Mouse (Mus musculus) ovary, adult 18-20 months (tissue): Measurements from ENCODE around the gene Camk1g.

Experiments used
- DNase-seq: peaks from one replicate; pipeline ENCODE4 v3.0.0; 2022; ENCODE audit warnings: low spot score, mixed read lengths

The Camk1g gene

GRCm38 (mm10) chr1:193370096-193370495 lies at the start of gene Camk1g:
Camk1g (minus strand) TSS chr1:193370298.
- no peak for DNase-seq

DNA sequence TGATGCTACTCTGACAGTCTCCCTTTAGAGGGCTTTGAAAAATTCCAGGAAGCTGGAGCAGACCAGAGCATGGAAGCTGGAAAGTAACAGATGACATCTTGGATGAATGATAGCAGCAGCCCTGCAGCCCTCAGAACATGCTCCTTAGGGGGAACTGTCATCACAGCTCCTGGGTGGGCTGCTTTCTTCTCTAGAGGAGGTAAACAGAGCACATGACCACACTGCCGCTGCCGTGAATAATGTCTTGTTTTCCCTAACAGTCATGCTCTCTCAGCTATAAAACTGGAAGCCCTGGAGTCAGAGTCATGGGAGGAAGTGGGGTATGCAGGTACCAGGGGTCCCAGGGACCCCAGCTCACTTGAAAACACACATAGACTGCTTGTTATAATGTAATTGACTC lies 49.1 kb upstream of the Camk1g start:
- no peak for DNase-seq

GRCm38 (mm10) chr1:193418656-193419055 lies 48.6 kb upstream of the Camk1g start:
- no peak for DNase-seq

DNA sequence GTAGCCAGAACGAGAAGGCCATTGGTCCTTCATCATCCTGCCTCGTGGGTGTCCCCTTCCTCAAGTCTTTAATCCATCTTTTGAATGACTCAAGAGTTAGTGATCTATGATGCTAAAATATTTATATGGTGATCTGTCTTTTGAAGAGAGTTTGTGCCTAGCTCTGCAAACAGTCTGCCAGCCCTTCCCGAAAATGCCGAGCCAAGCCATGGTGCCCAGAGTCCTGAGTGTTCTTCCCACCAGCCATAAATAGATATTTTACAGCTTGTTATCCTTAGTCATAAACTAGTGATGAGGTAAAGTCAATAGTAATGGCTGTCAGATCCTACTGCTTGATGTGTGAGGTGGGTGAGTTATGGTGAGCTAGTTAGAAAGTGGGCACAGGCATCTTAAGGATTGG lies 44.0 kb upstream of the Camk1g start:
- DNase-seq: no peak

- DNase-seq: no peak
These were observed 43.4 kb upstream of the Camk1g start for GRCm38 (mm10) chr1:193413368-193414000.

DNA sequence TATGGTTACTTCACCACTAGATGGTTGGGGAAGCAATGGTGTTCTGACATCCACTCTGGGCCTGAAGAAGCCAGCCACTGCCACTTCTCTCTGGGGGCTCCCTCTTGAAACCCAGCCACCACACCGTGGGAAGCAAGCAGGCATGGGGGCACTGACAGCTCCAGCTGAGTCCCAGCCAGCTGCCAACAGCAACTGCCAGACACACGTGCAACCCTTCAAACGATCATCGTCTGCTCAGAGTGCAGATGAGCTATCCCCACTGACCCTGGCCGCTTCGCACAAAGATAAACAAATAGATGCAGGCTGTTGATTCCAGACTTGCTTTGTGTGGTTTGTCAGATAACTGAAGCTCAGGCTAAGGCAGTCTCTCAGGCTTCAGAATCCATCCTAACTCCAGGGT lies 37.4 kb upstream of the Camk1g start:
- DNase-seq: no peak

- no peak for DNase-seq
These were observed 36.1 kb upstream of the Camk1g start for GRCm38 (mm10) chr1:193406059-193406642.

DNA sequence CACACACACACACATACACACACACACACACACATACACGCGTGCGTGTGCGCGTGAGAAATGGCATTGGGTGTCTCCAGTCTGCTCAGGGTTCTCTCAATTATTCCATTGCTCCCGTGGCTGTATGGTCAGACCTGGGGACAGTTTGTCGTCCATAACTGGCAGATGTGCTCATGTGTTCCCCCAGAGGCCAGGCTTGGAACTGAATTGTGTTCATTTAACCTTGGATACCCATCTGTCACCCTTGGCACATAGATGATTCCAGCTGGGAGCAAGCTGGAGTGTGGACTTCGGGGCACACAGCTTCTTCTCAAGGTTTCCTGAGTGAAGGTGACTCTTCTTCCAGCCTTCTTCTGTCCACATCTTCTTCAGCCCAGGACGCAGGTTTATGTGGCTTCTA lies 31.6 kb upstream of the Camk1g start:
- no peak for DNase-seq

DNA sequence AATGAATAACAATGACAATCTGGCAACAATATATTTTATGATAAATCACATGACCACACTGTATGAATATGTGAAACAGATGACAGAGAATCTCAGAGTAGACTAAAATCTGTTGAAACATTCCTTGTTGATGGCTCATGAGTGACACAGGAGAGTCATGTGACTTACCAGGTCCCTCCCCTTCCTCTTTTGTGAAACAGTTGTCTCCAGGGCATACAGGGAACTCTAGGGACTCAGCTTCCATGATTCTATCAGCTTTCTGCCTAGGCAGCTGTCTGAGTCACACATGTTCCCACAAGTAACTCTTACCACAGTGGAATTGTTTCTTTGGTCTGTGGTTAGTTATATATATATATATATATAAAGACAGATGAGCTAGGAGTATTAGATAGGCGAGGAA lies 30.2 kb upstream of the Camk1g start:
- no peak for DNase-seq

DNA sequence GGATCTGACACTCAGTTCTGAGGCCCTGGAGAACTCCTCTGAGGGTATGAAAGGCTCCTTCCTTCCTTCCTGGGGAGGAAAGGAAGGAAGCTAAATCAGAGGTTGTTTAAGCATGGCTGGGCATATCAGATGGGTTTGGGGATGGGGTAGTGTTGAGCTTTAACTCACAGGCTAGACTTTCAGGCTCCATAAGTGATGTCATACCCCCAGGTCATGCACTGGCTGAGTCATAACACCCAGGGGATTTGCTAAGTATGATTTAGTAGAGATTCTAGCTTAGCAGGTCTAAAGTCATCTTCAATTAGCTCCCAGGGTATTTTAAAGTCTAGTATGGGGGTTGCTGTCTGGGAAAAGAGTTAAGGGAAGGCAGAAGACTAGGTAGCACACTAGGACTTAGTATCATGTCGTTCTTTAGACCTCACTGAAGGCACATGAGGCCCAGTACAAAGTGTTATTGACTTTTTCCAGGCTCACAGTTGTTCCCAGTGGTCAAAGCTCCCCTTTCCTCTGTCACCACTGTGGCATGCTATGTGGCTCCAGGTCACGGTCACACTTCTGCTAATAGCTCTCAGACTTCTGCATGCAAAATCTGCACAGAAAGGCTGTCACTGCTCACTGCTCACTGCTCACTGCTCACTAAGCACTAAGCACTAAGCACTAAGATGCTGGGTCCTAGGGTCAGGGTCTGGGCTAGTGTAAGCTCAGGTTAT lies 28.8 kb upstream of the Camk1g start:
- DNase-seq: no peak

GRCm38 (mm10) chr1:193397109-193397508 lies 27.0 kb upstream of the Camk1g start:
- no peak for DNase-seq

DNA sequence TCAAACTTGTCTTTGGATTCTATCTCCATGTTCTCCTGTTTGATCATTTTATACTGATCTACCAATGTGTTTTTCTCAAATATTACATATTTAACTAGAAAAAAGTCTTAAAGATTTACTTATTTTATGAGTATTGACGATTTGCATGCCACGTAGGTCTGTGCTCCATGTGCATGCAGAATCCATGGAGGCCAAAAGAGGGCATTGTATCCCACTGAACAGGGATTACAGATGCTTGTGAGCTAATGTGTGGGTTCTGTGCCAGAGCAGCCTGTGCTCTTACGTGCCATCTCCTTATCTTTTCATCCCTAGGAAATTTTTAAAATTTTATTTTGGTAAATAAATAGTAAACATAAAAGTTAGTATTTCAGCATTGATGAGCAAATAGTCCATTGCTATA lies 22.2 kb upstream of the Camk1g start:
- no peak for DNase-seq

DNA sequence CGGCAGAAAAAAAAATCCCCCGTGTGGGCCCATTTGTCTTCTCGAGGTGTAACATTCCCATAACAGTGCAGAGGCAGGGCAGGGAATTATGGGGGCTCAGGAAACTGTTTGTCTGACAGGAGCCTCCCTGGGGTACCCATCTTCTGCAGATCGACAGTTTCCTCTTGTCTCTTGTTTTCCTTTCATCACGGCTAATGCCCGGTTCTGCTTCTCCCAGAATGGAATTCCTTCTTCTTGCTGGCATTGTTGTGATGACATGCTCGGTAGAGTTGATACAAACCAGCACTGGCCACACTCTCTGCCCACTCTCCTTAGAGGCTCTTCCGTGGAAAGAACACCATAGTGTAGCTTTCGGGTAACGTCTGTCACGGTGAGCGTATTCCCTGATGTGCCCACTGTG lies 19.9 kb upstream of the Camk1g start:
- DNase-seq: no peak

- no peak for DNase-seq
These were observed 19.4 kb upstream of the Camk1g start for GRCm38 (mm10) chr1:193389505-193389904.

- DNase-seq: no peak
These were observed 17.1 kb upstream of the Camk1g start for GRCm38 (mm10) chr1:193387241-193387640.

DNA sequence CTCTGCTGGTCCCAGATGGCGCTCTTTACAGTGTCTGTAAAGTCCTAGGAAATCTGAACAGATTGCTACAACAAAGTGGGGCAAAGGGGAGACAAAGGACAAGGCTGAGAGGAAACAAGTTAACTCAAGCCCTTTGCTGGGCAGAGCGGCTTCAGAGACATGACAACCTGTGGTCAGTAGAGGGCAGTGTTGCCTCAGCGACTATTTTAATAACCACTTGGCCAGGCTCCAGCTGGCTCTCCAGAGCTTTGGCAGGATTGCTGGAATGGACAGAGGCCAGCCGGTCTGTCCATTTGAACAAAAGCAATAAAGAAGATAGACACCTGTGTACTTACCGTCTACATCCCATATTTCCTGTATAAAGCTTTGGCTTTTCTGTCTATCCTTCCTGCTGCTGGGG lies 16.0 kb upstream of the Camk1g start:
- DNase-seq: peak; percentile 63

GRCm38 (mm10) chr1:193382841-193383462 lies 12.9 kb upstream of the Camk1g start:
- DNase-seq: no peak

DNA sequence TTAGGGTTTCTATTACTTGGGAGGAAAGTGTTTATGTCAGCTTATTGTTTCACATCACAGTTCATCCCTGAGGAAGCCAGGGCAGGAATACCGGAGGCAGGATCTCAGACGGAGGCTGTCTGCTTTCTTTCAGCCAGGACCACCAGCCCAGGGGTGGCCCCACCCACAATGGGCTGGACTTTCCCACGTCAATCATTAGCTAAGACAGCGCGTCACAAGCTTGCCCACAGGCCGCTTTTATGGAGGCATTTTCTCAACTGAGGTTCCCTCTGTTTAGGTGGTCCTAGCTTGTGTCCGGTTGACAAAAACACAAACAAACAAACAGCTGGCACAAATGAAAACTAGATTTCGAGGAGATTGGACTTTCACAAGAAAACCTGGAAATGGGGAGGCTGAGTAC lies 12.3 kb upstream of the Camk1g start:
- no peak for DNase-seq

DNA sequence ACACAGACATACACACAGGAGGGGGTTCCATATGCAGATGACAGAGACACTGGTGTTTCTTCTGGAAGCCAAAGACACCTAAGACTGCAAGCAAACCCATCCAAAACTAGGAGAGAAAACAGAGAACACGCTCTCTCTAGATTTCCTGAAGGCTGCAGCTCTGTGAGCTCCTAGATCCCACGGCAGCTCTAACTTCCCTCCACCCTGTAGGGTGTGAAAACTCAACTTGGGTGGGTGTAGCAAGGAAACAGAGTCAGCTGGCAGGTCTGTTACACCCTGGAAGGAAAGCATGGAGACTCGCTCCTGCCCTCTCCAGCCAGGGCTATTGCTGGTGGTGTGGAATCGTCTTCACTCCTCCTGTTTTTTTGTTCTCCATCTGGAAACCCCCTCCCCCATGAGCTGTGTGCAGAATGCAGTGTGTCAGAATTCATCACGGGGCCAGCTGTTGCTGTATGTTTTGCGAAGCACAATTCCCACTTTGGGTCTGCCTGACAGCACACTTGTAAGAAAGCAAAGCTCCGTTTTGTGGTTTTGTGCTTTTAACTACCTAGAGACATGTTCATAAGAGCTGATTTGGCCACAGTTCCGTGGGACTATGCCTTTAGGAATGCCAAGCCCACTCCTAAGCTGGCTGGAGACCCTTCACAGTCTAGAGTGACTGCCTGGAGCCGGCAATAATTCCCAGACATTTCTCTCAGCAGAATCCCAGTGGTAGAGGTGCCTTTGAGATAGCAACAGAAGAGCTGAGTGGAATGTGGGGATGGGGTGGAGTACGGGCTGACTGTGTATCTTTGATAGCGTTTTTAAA lies 11.7 kb upstream of the Camk1g start:
- no peak for DNase-seq

GRCm38 (mm10) chr1:193380877-193381276 lies 10.8 kb upstream of the Camk1g start:
- DNase-seq: no peak

DNA sequence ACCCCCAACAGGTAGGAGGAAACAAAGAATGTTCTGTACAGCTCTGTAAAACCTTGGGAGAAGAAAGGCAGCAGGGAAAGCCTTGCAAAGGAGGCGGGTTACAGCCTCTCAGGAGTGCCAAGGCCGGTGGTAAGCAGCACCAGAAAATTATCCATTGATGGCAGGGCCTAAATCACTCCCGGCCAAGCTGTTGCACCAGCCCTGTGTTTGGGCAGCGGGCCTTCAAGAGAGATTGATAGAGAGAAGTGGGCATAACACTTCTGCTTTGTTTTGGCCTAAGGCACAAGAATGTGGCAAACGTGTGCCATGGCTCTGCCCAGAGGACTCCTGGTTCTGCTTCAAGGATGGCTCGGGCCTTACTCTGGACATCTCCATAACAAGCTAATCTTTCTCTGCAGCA lies 9.5 kb upstream of the Camk1g start:
- DNase-seq: no peak

DNA sequence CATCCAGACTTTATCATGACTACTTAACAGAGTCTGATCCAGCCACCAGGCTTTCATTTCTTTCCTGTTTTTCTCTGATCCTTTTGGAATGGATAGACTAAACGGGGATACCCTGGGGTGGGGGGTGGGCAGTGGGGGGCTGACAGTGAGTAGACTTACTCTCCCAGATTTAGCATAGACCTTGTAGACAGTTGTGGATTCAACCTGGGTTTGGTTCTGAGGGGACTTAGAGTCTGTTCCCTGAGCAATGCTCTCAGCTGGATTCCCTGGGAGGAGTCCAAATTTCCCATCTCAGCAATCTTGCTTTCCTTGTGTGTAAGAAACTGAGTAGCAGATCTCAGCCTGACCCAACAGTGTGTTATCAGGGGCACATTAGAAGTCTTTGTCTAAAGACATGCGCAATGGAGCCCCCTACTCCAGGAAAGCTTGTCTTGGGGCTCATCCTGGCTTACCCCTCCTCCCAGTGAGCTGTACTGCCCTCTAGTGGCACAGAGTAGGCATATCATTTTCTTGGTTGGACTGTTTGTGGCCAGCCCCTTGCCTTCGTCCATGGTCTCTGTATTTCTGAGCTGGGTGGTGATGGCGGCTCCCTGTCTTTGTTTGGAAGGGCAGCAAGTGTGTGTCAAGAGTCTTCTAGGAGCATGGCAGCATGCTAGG lies 6.5 kb upstream of the Camk1g start:
- DNase-seq: no peak
